Mouse (Mus musculus): ENCODE measurements around the gene Cux2. TPM values are rescaled to one million over a fixed set of nuclear protein-coding genes. Genes with fewer than 3 reads are reported as not detected.

Gene Cux2
- polyA plus RNA-seq, 1 experiment from 2014 or later, result 4.9 TPM

DNA sequence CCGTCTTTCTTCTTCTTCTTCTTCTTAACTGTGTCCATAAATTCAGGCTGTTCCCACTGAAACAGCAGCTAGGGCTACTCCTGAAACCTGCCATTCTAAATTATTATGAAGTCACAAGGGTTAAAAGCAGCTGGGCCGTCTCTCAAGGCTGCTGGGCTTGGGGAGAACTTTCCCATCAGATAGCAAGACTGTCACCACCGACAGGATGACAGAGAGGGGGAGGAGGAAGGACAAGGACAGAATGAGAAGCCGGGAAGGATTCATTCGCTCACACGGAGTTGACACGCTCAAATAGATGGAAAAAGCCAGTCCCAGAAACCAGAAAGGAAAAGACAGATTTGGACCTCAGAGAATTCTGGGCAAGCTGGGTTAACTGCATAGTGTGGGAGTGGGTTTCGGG, 6.7 kb upstream of the Cux2 start:
- peaks cover 28% of the 10 kb centered on the region for H3K27me3 ChIP-seq (replicated peaks; ENCODE audit: low read depth, poor library complexity, severe bottlenecking)
- peaks cover 9% of the 10 kb centered on the region for H3K9me3 ChIP-seq
- 83% methylated on average over 8 of the region's 8 CpGs for WGBS
- H3K4me3 ChIP-seq, result no peak overlapping the region
- peaks cover 43% of the 10 kb centered on the region for H3K4me1 ChIP-seq
- no peak overlapping the region for H3K27ac ChIP-seq (replicated peaks)
- no peaks in the 10 kb centered on the region for H3K36me3 ChIP-seq (replicated peaks)
- DNase-seq (ENCODE audit: low spot score), result no peak

- peak overlapping the region; percentile 42 for H3K4me3 ChIP-seq
- H3K9me3 ChIP-seq, result peaks cover 9% of the 10 kb centered on the region
- peaks cover 46% of the 10 kb centered on the region for H3K27me3 ChIP-seq (replicated peaks; ENCODE audit: low read depth, poor library complexity, severe bottlenecking)
- H3K4me1 ChIP-seq, result peaks cover 41% of the 10 kb centered on the region
- no peaks in the 10 kb centered on the region for H3K36me3 ChIP-seq (replicated peaks)
- 37% methylated on average over 13 of the region's 13 CpGs for WGBS
- DNase-seq (ENCODE audit: low spot score), result peak; percentile 41
- 0 out of 2 replicates have a peak overlapping the region, but pooled peaks have one; percentile 32 for H3K27ac ChIP-seq (replicated peaks)
These were observed 4.4 kb upstream of the Cux2 start for GRCm38 (mm10) chr5:122054130-122054843.

DNA sequence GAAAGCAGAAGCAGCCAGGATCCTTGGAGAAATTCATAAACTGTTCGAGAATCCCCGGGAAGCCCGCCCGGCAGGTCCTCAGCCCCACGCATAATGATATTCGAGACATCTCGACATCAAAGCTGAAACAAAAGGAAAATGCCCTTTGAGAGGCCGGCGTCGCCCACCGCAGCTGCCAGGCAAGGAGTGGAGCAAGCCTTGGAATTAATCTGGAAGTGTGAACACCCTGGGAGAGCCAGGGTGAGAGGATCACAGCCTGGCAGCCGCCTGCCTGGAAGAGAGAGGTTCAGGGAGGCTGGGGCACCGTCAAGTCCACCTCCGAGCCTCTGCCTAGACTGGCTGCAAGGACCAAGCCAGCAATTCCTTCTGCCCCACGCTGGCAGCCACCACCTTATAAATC, 3.7 kb upstream of the Cux2 start:
- no peak for DNase-seq (ENCODE audit: low spot score)
- 36% methylated on average over 15 of the region's 15 CpGs for WGBS
- no peak overlapping the region for H3K4me3 ChIP-seq
- H3K4me1 ChIP-seq, result peaks cover 44% of the 10 kb centered on the region
- peaks cover 53% of the 10 kb centered on the region for H3K27me3 ChIP-seq (replicated peaks; ENCODE audit: low read depth, poor library complexity, severe bottlenecking)
- H3K36me3 ChIP-seq (replicated peaks), result no peaks in the 10 kb centered on the region
- peaks cover 9% of the 10 kb centered on the region for H3K9me3 ChIP-seq
- no peak overlapping the region for H3K27ac ChIP-seq (replicated peaks)

- peak overlapping the region; percentile 90; the same call in 1 of the 2 replicates for H3K27ac ChIP-seq (replicated peaks)
- H3K4me3 ChIP-seq, result peak overlapping the region; percentile 81
- peaks cover 60% of the 10 kb centered on the region for H3K4me1 ChIP-seq
- 3% methylated on average over 8 of the region's 8 CpGs for WGBS
- no peaks in the 10 kb centered on the region for H3K9me3 ChIP-seq
- H3K27me3 ChIP-seq (replicated peaks; ENCODE audit: low read depth, poor library complexity, severe bottlenecking), result peaks cover 81% of the 10 kb centered on the region
- no peak for DNase-seq (ENCODE audit: low spot score)
- H3K36me3 ChIP-seq (replicated peaks), result no peaks in the 10 kb centered on the region
These were observed 867 bp upstream of the Cux2 start for GRCm38 (mm10) chr5:122050832-122051105.

- 0% methylated on average over 36 of the region's 43 CpGs for WGBS
- Histone ChIP-seq H3K4me3 (peak overlapping the region; percentile 81), H3K9me3 (no peaks in the 10 kb centered on the region), H3K36me3 (replicated peaks) (no peaks in the 10 kb centered on the region), H3K27me3 (replicated peaks; ENCODE audit: low read depth, poor library complexity, severe bottlenecking) (peaks cover 87% of the 10 kb centered on the region), H3K4me1 (peaks cover 57% of the 10 kb centered on the region), H3K27ac (replicated peaks) (peak overlapping the region; percentile 90)
- no peak for DNase-seq (ENCODE audit: low spot score)
These were observed 262 bp downstream of the Cux2 start for GRCm38 (mm10) chr5:122049664-122050016.

DNA sequence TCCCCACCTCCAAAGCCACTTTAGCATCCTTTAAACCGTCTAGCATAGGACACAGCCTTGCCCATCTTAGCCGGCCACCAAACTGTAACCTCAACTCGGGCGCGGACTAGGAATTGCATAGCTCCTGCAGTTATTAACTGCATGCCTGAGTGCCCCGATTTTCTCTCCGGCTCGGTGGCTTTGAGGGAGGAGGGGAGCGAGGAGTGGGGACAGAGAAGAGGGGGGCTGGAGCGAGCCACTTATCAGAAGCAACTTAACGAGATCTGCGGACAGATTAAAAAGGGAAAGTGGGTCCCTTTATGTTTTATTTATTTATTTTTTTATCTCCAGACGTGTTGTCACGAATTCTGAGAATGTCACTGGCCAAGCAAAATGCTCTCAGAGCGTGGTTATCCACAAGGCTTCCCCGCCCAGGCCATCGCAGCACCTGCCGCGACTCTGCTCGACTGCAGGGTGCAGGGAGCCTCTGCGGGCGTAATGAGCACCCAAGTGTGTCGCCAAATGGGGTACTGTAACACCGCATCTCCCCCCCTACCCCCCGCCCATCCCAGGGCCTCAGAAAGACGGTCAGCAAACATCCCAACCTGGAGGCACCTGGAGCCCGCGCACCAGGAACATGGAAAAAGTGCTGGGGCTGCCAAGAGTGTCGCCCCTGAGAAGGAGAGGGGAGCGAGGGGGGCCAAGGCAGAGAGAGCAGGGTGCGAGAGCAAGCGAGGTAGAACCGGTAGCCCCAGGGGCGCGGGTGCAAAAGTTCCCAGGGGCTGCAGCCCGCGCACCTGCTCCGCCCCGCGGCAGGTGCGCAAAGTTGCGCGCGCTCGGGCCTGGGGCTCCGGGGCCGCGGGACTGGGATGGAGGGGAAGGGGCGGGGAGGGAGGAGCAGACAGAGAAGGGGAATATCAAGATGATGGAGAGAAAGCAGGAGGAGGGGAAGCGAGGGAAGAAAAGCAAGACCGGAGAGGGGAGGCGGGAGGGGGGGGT, 927 bp downstream of the Cux2 start:
- H3K36me3 ChIP-seq (replicated peaks), result no peaks in the 10 kb centered on the region
- peaks cover 50% of the 10 kb centered on the region for H3K4me1 ChIP-seq
- peaks cover 83% of the 10 kb centered on the region for H3K27me3 ChIP-seq (replicated peaks; ENCODE audit: low read depth, poor library complexity, severe bottlenecking)
- H3K9me3 ChIP-seq, result no peaks in the 10 kb centered on the region
- WGBS, result 1% methylated on average over 52 of the region's 52 CpGs
- H3K27ac ChIP-seq (replicated peaks), result peak overlapping the region; percentile 90
- peak; percentile 60 for DNase-seq (ENCODE audit: low spot score)
- peak overlapping the region; percentile 81 for H3K4me3 ChIP-seq

DNA sequence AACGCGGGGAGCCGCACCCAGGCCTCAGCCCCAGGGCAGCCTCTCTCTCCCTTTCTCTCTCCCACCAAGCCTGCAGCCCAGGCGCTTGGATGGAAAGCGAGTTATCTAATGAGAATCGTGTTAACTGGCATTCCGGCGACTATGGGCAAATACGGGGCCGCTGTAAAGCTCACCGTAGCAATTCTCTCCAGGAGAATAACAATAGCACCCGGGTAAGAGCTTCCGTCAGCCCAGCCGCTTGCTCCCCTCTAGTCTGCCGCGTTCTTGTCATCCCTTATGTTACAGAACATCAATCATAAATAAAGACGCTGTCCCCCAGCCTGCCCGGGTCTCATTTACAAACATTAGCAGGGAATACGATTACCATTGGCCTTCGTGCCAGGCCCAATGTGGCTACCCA, 1.6 kb downstream of the Cux2 start:
- H3K36me3 ChIP-seq (replicated peaks), result no peaks in the 10 kb centered on the region
- H3K27me3 ChIP-seq (replicated peaks; ENCODE audit: low read depth, poor library complexity, severe bottlenecking), result peaks cover 75% of the 10 kb centered on the region
- WGBS, result 2% methylated on average over 20 of the region's 20 CpGs
- H3K27ac ChIP-seq (replicated peaks), result no peak overlapping the region; the same call in 1 of the 2 replicates
- peak overlapping the region; percentile 81 for H3K4me3 ChIP-seq
- no peak for DNase-seq (ENCODE audit: low spot score)
- peaks cover 44% of the 10 kb centered on the region for H3K4me1 ChIP-seq
- H3K9me3 ChIP-seq, result no peaks in the 10 kb centered on the region

DNA sequence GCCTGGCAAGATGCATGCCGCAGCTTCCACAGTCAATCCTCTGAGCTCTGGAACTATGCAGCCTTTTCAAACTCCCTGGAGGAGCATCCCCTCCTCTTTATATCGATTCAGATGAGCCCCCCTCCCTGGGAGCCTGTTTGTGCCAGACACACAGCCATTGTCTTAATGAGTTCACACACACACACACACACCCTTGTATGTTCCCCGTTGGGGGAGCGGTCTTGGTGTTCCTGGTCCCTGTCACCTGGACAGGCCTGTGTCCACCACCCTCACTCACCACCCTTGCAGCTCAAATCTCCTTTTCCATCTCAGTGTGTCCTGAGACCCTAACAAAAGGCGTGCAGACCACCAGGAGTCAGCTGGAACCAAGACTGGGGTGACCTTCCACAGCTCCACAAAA, 2.1 kb downstream of the Cux2 start:
- H3K27me3 ChIP-seq (replicated peaks; ENCODE audit: low read depth, poor library complexity, severe bottlenecking), result peaks cover 71% of the 10 kb centered on the region
- H3K27ac ChIP-seq (replicated peaks), result no peak overlapping the region; the same call in 1 of the 2 replicates

DNA sequence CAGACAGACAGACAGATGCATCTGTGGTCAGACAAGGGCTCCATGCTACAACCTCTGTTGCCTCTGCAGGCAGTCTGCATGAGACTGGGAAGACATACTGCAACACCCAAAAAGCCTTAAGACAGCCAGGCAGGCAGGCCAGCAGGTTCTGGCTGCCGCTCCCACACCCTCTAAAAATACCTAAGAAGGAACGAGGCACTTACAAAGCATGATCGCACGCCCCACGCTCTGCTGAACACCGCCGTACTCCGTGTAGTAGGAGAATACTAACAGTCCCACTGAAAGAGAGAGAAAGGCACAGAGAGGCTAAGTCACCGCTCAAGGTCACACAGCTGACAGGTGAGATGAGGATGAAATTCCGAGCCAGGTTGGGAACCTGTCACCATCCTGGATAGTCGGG, 6.3 kb downstream of the Cux2 start:
- H3K27me3 ChIP-seq (replicated peaks; ENCODE audit: low read depth, poor library complexity, severe bottlenecking), result peaks cover 33% of the 10 kb centered on the region
- whole genome bisulfite sequencing, result 91% methylated on average over 11 of the region's 11 CpGs
- H3K9me3 ChIP-seq, result no peaks in the 10 kb centered on the region
- DNase-seq (ENCODE audit: low spot score), result no peak
- no peak overlapping the region for H3K27ac ChIP-seq (replicated peaks)
- H3K4me3 ChIP-seq, result no peak overlapping the region
- peaks cover 33% of the 10 kb centered on the region for H3K4me1 ChIP-seq
- H3K36me3 ChIP-seq (replicated peaks), result no peaks in the 10 kb centered on the region

More for the DNA sequence above, 2.1 kb downstream of the Cux2 start:
- 39% methylated on average over 5 of the region's 5 CpGs for WGBS
- Histone ChIP-seq H3K9me3 (no peaks in the 10 kb centered on the region), H3K36me3 (replicated peaks) (no peaks in the 10 kb centered on the region), H3K4me1 (peaks cover 47% of the 10 kb centered on the region), H3K4me3 (peak overlapping the region; percentile 81)
- no peak for DNase-seq (ENCODE audit: low spot score)

DNA sequence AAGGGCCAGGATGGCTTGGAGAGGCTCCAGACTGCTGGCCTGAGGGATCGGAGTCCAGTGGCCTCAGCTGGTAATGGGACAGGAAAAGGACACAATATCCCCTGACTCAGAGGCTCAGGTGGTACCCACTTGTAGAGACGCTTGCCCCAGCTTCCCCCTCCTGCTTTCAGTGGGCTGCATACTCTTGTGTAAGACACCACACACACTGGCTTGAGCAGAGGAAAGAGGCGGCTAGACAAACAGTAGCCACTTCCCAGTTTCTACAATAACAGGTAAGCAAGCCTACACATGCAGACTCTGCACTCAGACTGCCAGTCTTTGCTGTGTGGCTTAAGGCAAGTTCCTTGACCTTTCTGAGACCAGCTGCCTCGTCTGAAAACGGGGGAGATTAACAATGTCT, 14.6 kb downstream of the Cux2 start:
- WGBS, result 74% methylated on average over 5 of the region's 5 CpGs
- peaks cover 32% of the 10 kb centered on the region for H3K4me1 ChIP-seq
- H3K4me3 ChIP-seq, result no peak overlapping the region
- peaks cover 6% of the 10 kb centered on the region; the same call in 1 of the 2 replicates for H3K27me3 ChIP-seq (replicated peaks; ENCODE audit: low read depth, poor library complexity, severe bottlenecking)
- H3K36me3 ChIP-seq (replicated peaks), result peaks cover 23% of the 10 kb centered on the region
- H3K9me3 ChIP-seq, result peaks cover 16% of the 10 kb centered on the region
- no peak overlapping the region for H3K27ac ChIP-seq (replicated peaks)
- no peak for DNase-seq (ENCODE audit: low spot score)

DNA sequence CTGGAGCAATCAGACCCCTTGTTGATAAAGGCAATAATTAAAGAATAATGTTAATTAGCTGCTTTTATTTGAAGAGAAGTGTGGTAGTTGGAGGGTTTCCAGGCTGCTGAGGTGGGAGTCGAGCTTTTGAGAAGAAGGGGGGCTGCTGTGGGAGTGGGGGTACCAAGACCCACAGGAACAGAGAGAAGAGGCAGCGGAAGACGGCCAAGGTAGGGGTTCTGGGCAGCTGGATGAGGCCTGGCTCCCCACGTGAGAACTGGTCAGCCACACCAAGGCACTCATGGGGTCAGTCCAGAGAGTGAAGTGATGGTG, 16.8 kb downstream of the Cux2 start:
- no peak for DNase-seq (ENCODE audit: low spot score)
- 54% methylated on average over 4 of the region's 4 CpGs for WGBS
- H3K27ac ChIP-seq (replicated peaks), result no peak overlapping the region
- H3K36me3 ChIP-seq (replicated peaks), result peaks cover 23% of the 10 kb centered on the region
- H3K4me3 ChIP-seq, result no peak overlapping the region
- peaks cover 16% of the 10 kb centered on the region for H3K9me3 ChIP-seq
- peaks cover 29% of the 10 kb centered on the region for H3K4me1 ChIP-seq
- H3K27me3 ChIP-seq (replicated peaks; ENCODE audit: low read depth, poor library complexity, severe bottlenecking), result peaks cover 6% of the 10 kb centered on the region; the same call in 1 of the 2 replicates

DNA sequence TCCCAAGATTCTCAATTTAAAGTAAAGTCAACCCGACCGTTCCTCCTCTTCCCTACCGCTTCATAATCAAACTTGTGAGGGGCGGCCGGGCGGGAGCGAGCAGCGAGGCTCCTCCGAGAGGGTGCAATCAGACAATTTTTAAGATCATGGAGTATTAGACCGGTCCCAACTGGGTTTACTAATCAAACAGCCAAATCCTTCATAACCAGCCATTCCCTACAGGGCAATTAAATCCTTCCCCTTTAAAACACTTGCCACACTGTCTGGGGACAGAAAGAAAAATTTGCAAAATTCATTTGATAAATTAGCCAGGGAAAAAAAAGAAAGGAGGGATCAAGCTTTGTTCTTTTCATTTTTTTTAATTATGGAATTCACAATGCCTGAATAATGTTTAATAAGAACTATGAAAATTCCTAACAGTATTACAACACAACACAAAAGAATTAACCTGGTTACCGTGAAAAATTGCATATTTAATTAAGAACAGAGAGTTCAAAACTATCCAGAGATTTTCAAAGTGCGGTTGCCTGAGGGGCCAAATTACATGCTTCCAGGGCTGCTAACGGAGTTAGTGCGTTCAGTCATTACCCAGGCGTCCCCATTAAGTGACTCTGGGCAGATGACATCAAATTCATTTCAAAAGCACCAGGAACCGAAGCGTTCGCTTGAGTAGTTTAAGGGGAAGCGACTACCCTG, 17.3 kb downstream of the Cux2 start:
- peaks cover 19% of the 10 kb centered on the region for H3K36me3 ChIP-seq (replicated peaks)
- H3K4me3 ChIP-seq, result no peak overlapping the region
- peaks cover 6% of the 10 kb centered on the region; the same call in 1 of the 2 replicates for H3K27me3 ChIP-seq (replicated peaks; ENCODE audit: low read depth, poor library complexity, severe bottlenecking)
- 51% methylated on average over 19 of the region's 19 CpGs for WGBS
- DNase-seq (ENCODE audit: low spot score), result no peak
- peak overlapping the region; percentile 14; the same call in 1 of the 2 replicates for H3K27ac ChIP-seq (replicated peaks)
- peaks cover 29% of the 10 kb centered on the region for H3K4me1 ChIP-seq
- H3K9me3 ChIP-seq, result peaks cover 16% of the 10 kb centered on the region

Measured in embryonic facial prominence, embryonic 10.5 days (tissue).